Mouse (Mus musculus) brain, adult 10 weeks (tissue): ENCODE data around the gene Psmb6. TPM values are rescaled to one million over a fixed set of nuclear protein-coding genes. Genes with fewer than 3 reads are reported as not detected.

Experiments used
- polyA plus RNA-seq: library from polyadenylated mRNA; stranded (reverse); fragments of 350-450 nt; fragmentation: Illumina TruSeq; extraction: RNeasy Lipid Tissue Mini Kit (QIAGEN cat#74804); gene quantifications from one replicate; pipeline ENCODE4 v1.2.3, GENCODE M21; 2015; ENCODE audit warnings: low read depth, low replicate concordance

Psmb6 gene
- 328 TPM for polyA plus RNA-seq

DNA sequence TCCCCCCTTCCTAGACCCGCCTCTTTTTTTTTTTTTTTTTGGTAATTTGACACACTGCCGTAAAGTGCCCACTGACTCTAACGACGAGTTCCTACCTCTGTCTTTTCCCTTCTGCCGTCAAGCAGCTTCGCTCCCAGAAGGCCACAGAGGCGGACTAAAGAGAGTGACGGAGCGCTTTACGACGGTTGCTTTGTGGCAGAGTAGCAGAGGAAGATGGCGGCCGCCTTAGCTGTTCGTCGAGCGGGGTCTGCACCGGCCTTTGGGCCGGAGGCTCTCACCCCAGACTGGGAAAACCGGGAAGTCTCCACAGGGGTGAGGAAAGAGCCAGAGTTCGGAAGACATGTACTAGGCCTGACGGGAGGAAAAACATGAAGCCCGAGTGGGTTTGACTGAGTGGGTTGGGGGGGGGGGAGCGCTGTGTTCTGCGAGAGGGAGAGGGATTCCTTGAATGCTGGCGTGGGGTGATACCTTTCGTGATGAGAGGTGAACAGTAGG lies at the start of gene Psmb6:
Psmb6 (plus strand) TSS at position 184 of the 495 bp plus-strand sequence.

GRCm38 (mm10) chr11:70504970-70505369 lies 20.2 kb upstream of the Psmb6 start, which contains the start of gene Tm4sf5:
Gene Tm4sf5 (plus strand): TSS chr11:70505244.

DNA sequence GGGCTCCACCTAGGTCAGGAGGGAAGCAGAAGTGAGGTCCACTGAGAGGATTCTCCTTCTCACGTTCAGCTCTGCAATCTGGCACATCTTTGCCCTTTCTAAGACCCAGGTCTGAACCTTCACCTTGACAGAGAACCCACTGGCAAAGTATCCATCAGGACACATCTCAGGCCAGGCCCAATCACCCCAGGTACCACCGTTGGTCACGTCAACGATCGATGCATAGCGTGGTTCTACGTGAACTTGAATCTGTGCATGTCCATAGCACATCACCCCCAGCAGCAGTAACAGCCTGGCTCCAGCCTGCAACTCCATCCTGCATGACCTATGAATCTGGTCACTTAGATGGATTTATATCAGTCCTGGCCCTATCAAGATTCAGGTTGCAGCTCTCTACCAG lies 10.9 kb upstream of the Psmb6 start, which contains the start of gene Vmo1:
Vmo1 (minus strand) TSS at position 329 of the 400 bp plus-strand sequence.

GRCm38 (mm10) chr11:70518923-70519322 lies 6.2 kb upstream of the Psmb6 start, which contains the start of gene Gltpd2:
Gene Gltpd2 (plus strand): TSS chr11:70519196.

GRCm38 (mm10) chr11:70532839-70533238 lies 7.7 kb downstream of the Psmb6 start, which contains the start of gene Gm40193:
Gene Gm40193 (minus strand): TSS chr11:70532939.

GRCm38 (mm10) chr11:70539877-70540587 lies 14.9 kb downstream of the Psmb6 start, which contains the start of gene Pld2:
Gene Pld2 (plus strand): TSS chr11:70540064.

GRCm38 (mm10) chr11:70562287-70562994 lies 37.3 kb downstream of the Psmb6 start, which contains the start of gene Mink1:
Gene Mink1 (plus strand): TSS chr11:70562881.

Other genes starting within 250 kb of the Psmb6 start
- gene Alox12e, start 202.7 kb upstream of the Psmb6 start, polyA plus RNA-seq, result not detected
- gene Alox15, start 173.3 kb upstream of the Psmb6 start, polyA plus RNA-seq, result not detected
- gene Pelp1, start 115.3 kb upstream of the Psmb6 start, polyA plus RNA-seq, result 20.3 TPM
- 79.9 TPM for gene Arrb2, start 92.7 kb upstream of the Psmb6 start, polyA plus RNA-seq
- gene Med11, start 73.4 kb upstream of the Psmb6 start, polyA plus RNA-seq, result 24.0 TPM
- 0.36 TPM for gene Zmynd15, start 65.9 kb upstream of the Psmb6 start, polyA plus RNA-seq
- gene Cxcl16, start 65.4 kb upstream of the Psmb6 start, polyA plus RNA-seq, result 2.5 TPM
- 1.5 TPM for gene Tm4sf5, start 20.1 kb upstream of the Psmb6 start, polyA plus RNA-seq
- gene Vmo1, start 10.8 kb upstream of the Psmb6 start, polyA plus RNA-seq, result not detected
- gene Gltpd2, start 6.2 kb upstream of the Psmb6 start, polyA plus RNA-seq, result not detected
- not detected for gene Gm40193, start 7.6 kb downstream of the Psmb6 start, polyA plus RNA-seq
- gene Pld2, start 14.7 kb downstream of the Psmb6 start, polyA plus RNA-seq, result 15.0 TPM
- gene Mink1, start 37.5 kb downstream of the Psmb6 start, polyA plus RNA-seq, result 199 TPM
- gene 4930544D05Rik, start 90.5 kb downstream of the Psmb6 start, polyA plus RNA-seq, result not detected
- gene Chrne, start 93.8 kb downstream of the Psmb6 start, polyA plus RNA-seq, result not detected
- not detected for gene Gp1ba, start 113.8 kb downstream of the Psmb6 start, polyA plus RNA-seq
- gene Rnf167, start 121.9 kb downstream of the Psmb6 start, polyA plus RNA-seq, result 88.6 TPM
- 157 TPM for gene Slc25a11, start 122.1 kb downstream of the Psmb6 start, polyA plus RNA-seq
- gene Pfn1, start 129.3 kb downstream of the Psmb6 start, polyA plus RNA-seq, result 242 TPM
- gene Eno3, start 131.8 kb downstream of the Psmb6 start, polyA plus RNA-seq, result 11.5 TPM
- gene Spag7, start 144.0 kb downstream of the Psmb6 start, polyA plus RNA-seq, result 82.8 TPM
- 127 TPM for gene Camta2, start 162.7 kb downstream of the Psmb6 start, polyA plus RNA-seq
- 2.6 TPM for gene Inca1, start 174.8 kb downstream of the Psmb6 start, polyA plus RNA-seq
- gene Kif1c, start 175.2 kb downstream of the Psmb6 start, polyA plus RNA-seq, result 51.5 TPM
- gene Zfp3, start 238.8 kb downstream of the Psmb6 start, polyA plus RNA-seq, result 16.0 TPM